Mouse (Mus musculus) G1E (cell line): ENCODE results near the gene Accs. TPM values are rescaled to one million over a fixed set of nuclear protein-coding genes. Genes with fewer than 3 reads are reported as not detected.

Source experiments
- ATAC-seq: 2 replicates; pipeline ENCODE4 v1.8.0; 2016; ENCODE audit warnings: mild to moderate bottlenecking; ENCODE audit not compliant: insufficient number of reproducible peaks, poor library complexity, low FRiP score, severe bottlenecking; ENCODE audit errors: extremely low read depth
- DNase-seq: peaks from one replicate; pipeline ENCODE4 v3.0.0; 2012; ENCODE audit warnings: low spot score
- H3K27me3 ChIP-seq: 2 replicates; pipeline ENCODE4 v1.6.1; 2012; ENCODE audit warnings: mild to moderate bottlenecking, low read length, inconsistent platforms; ENCODE audit not compliant: insufficient read depth
- H3K36me3 ChIP-seq: replicated peaks from 2 replicates; pipeline ENCODE3; 2012; ENCODE audit warnings: mild to moderate bottlenecking, inconsistent platforms
- H3K4me1 ChIP-seq: 2 replicates; pipeline ENCODE4 v1.6.1; 2012; ENCODE audit warnings: low read depth, low read length, inconsistent platforms, mixed read lengths; ENCODE audit not compliant: insufficient read depth
- H3K4me3 ChIP-seq: 2 replicates; pipeline ENCODE4 v1.5.1; 2012; ENCODE audit warnings: low read depth, mild to moderate bottlenecking, inconsistent platforms, low read length, moderate library complexity, mixed read lengths
- H3K9me3 ChIP-seq: replicated peaks from 2 replicates; pipeline ENCODE4 v1.6.1; 2012; ENCODE audit warnings: inconsistent platforms
- CTCF ChIP-seq: IDR thresholded peaks from 2 replicates; pipeline ENCODE4 v1.5.1; 2012; ENCODE audit warnings: low read depth, low read length, inconsistent platforms, mixed read lengths
- GATA1 ChIP-seq: IDR thresholded peaks from 2 replicates; pipeline ENCODE4 v1.6.1; 2012; ENCODE audit warnings: borderline replicate concordance, low read length, inconsistent platforms, mixed read lengths
- GATA2 ChIP-seq: IDR thresholded peaks from 2 replicates; pipeline ENCODE4 v1.6.1; 2012; ENCODE audit warnings: low read depth, low read length, inconsistent platforms, borderline replicate concordance
- POLR2AphosphoS5 ChIP-seq: IDR thresholded peaks from 2 replicates; pipeline ENCODE4 v1.6.1; 2012; ENCODE audit warnings: low read depth, low read length, inconsistent platforms; ENCODE audit not compliant: insufficient replicate concordance
- TAL1 ChIP-seq: conservative IDR thresholded peaks from 2 replicates; pipeline ENCODE4 v1.6.1; 2012; ENCODE audit warnings: low read depth, low read length, inconsistent platforms, mixed read lengths
- polyA plus RNA-seq: library from polyadenylated mRNA; stranded (reverse); fragments of >175 nt; gene quantifications from 2 replicates; pipeline ENCODE4 v1.2.3, GENCODE M21; 2012
- total RNA-seq, 2 experiments: library from RNA; stranded (forward) in 1 of 2; stranded (reverse) in 1 of 2; fragments of 200-1000 nt in 1 of 2; fragments of >200 nt in 1 of 2; fragmentation: Nextera tagmentation in 1 of 2; gene quantifications; 2 replicates each; pipeline ENCODE4 v1.2.3; 2014 to 2017

Gene Accs
- total and polyA plus RNA-seq, 3 experiments, result 2.9 to 3.6 (median 3.0) TPM

DNA sequence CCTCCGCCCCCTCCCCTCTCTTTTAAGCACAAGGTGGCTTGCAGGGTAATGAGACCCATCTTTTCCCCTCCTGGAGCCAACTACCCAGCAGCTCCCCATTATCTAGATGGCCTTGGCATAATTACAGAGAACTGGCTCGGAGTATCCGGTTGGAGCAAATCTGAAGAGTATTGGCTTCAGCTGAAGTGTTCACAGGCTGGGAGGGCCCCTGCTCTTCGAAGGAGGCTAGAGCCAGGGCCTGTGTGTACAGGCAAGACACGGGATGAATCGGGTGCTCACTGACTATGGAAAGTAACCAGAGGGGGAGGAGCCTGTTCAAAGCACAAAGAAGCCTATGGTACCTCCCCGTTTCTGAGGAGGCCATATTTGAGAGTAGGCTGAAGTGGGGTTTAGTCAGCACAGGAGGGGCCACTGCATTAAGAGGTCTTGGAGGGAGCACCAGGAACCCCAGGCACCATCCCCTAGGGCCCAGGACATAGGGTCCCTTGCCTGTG is 19.4 kb upstream of the Accs start, which contains the start of gene Accsl:
TSS of gene Accsl (minus strand) at position 51 of the 494 bp plus-strand sequence.
- H3K4me3 ChIP-seq, result no peak within 1 kb of the TSS
- no peaks in the 10 kb centered on the region for H3K36me3 ChIP-seq
- no peak for ATAC-seq
- no peaks in the 10 kb centered on the region for H3K4me1 ChIP-seq
- H3K27me3 ChIP-seq, result peaks cover 27% of the 10 kb centered on the region
- H3K9me3 ChIP-seq, result no peaks in the 10 kb centered on the region
- no peak for DNase-seq
- TF ChIP-seq CTCF (no peak), TAL1 (no peak), GATA1 (no peak), POLR2AphosphoS5 (no peak), GATA2 (no peak)

- H3K27me3 ChIP-seq, result peaks cover 29% of the 10 kb centered on the region
- no peaks in the 10 kb centered on the region for H3K4me1 ChIP-seq
- TF ChIP-seq GATA2 (no peak), TAL1 (no peak), GATA1 (no peak), CTCF (no peak), POLR2AphosphoS5 (no peak)
- no peak for DNase-seq
- ATAC-seq, result no peak
- no peak overlapping the region for H3K4me3 ChIP-seq
- no peaks in the 10 kb centered on the region for H3K36me3 ChIP-seq
- H3K9me3 ChIP-seq, result no peaks in the 10 kb centered on the region
Measured at GRCm38 (mm10) chr2:93868566-93868965, 18.8 kb upstream of the Accs start.

DNA sequence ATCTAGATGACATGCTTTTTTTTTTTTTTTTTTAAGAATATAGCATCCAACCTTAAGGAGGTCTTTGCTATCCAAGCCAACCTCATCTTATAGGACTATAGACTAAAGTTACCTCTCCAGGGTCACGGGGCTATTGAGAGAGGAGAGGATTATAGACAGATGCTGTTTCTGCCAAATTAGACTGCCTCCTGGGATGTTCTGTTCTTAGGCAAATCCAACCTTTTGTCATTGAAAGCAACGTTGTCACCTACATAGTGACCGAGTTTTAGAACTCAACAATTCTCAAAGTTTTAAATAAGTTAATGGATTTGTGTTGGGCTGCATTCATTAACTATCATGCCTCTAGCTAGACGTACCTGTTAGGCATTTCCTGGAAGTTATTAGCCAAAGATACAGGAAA is 13.5 kb upstream of the Accs start:
- Histone ChIP-seq H3K27me3 (peaks cover 16% of the 10 kb centered on the region), H3K36me3 (no peaks in the 10 kb centered on the region), H3K4me1 (no peaks in the 10 kb centered on the region), H3K9me3 (no peaks in the 10 kb centered on the region), H3K4me3 (no peak overlapping the region)
- no peak for DNase-seq
- ATAC-seq, result no peak
- TF ChIP-seq TAL1, result no peak
- no peak for TF ChIP-seq GATA1
- no peak for TF ChIP-seq GATA2
- no peak for TF ChIP-seq POLR2AphosphoS5
- no peak for TF ChIP-seq CTCF

DNA sequence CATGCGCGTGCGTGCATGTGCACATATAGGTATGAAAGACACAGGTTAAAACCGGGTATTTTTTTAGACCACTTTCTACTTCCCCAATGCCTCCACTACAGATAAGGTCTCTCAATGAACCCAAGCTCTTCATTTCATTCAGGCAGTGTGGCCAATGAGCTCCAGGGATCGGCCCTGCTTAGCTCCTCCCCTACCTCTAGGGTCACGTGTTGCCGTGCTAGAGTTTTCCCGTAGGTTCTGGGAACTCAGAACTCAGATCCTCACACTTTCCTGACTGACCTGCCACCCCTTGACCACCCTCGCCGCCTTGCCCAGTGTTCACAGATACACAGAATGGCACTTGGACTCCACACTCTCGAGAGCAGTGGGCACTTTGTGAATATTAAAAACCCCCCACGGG is 9.1 kb upstream of the Accs start:
- Histone ChIP-seq H3K27me3 (peaks cover 5% of the 10 kb centered on the region; the same call in 1 of the 2 replicates), H3K9me3 (no peaks in the 10 kb centered on the region), H3K4me3 (no peak overlapping the region), H3K36me3 (no peaks in the 10 kb centered on the region), H3K4me1 (no peaks in the 10 kb centered on the region)
- ATAC-seq, result no peak
- DNase-seq, result no peak
- TF ChIP-seq POLR2AphosphoS5 (no peak), GATA1 (no peak), GATA2 (no peak), TAL1 (no peak), CTCF (no peak)

- H3K4me3 ChIP-seq, result no peak overlapping the region
- DNase-seq (no peak), ATAC-seq (no peak)
- H3K9me3 ChIP-seq, result no peaks in the 10 kb centered on the region
- H3K36me3 ChIP-seq, result peaks cover 4% of the 10 kb centered on the region
- no peak for TF ChIP-seq POLR2AphosphoS5
- no peak for TF ChIP-seq GATA2
- TF ChIP-seq GATA1, result no peak
- no peak for TF ChIP-seq TAL1
- TF ChIP-seq CTCF, result no peak
- peaks cover 15% of the 10 kb centered on the region for H3K27me3 ChIP-seq
- H3K4me1 ChIP-seq, result peaks cover 22% of the 10 kb centered on the region
Measured at GRCm38 (mm10) chr2:93851303-93851702, 1.6 kb upstream of the Accs start.

DNA sequence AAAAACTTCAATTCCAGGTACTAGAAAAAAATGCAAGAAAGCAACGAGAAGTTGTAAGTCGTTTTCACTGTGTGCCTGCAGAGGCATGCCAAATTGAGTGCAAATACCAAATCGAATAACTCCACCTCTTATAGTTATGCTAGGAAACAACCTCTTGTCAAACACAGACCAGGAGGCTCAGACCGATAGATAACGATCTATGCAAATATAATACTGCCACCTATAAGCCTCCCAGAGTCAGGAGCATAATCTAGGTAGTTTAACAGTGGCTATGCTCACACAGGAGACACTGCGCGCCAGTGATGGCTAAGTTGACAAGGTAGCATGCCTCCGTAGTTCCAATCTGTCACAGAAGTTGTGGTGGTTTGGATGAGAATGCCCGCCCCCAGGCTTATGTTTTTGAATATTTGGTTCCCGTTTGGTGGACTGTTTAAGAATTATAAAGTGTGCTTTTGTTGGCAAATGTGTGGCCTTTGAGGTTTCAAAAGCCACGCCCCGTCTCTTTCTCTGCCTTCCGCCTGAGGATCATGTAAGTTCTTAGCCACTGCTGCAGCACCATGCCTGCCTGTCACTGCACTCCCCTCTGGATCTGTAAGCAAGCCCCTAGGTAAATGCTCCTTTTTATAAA is 688 bp upstream of the Accs start:
- no peak for DNase-seq
- no peak for ATAC-seq
- TF ChIP-seq CTCF (no peak), POLR2AphosphoS5 (no peak), GATA2 (no peak), GATA1 (no peak), TAL1 (no peak)
- no peaks in the 10 kb centered on the region for H3K9me3 ChIP-seq
- H3K4me3 ChIP-seq, result no peak overlapping the region
- H3K36me3 ChIP-seq, result peaks cover 4% of the 10 kb centered on the region
- H3K27me3 ChIP-seq, result peaks cover 12% of the 10 kb centered on the region
- H3K4me1 ChIP-seq, result peaks cover 22% of the 10 kb centered on the region

DNA sequence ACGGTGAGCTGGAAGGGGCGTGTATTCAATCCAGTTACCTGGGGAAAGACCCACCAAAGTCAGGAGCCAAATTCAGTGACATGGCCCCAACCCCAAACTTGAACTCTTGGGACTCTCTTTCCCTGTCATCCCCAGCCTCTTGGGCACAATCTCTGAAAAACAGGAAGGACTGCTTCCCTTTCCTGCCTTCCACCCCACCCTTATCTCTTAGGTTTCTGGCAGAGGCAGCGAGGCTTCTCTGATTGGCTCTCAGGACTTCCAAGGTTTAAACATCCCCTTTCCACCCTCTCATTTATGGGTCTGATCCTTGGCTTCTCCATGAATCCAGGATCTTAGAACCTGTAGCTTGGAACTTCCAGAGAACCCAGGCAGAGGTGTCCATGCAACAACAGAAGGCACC is 8.4 kb downstream of the Accs start:
- Histone ChIP-seq H3K4me3 (no peak overlapping the region), H3K9me3 (no peaks in the 10 kb centered on the region), H3K27me3 (peaks cover 14% of the 10 kb centered on the region; the same call in 1 of the 2 replicates), H3K4me1 (no peaks in the 10 kb centered on the region), H3K36me3 (peaks cover 8% of the 10 kb centered on the region)
- TF ChIP-seq GATA1, result no peak
- no peak for TF ChIP-seq GATA2
- TF ChIP-seq POLR2AphosphoS5, result no peak
- TF ChIP-seq TAL1, result no peak
- TF ChIP-seq CTCF, result no peak
- no peak for DNase-seq
- ATAC-seq, result no peak
